Mouse (Mus musculus) intestine, postnatal 0 days (tissue): ENCODE results near the gene Clk1. TPM values are rescaled to one million over a fixed set of nuclear protein-coding genes. Genes with fewer than 3 reads are reported as not detected.

ENCODE experiments used
- ATAC-seq: fragments of 200-750 bp; cut with Nextera tagmentation; 2 replicates; pipeline ENCODE4 v1.8.0; 2017; ENCODE audit warnings: mild to moderate bottlenecking, moderate TSS enrichment, moderate library complexity
- H3K27ac ChIP-seq: fragments of 300-500 bp; sonication (generic); 2 replicates; pipeline ENCODE4 v1.5.1; 2014; ENCODE audit warnings: mild to moderate bottlenecking, low read depth, low read length, moderate library complexity
- H3K27me3 ChIP-seq: fragments of 300-500 bp; sonication (generic); replicated peaks from 2 replicates; pipeline ENCODE4 v1.6.1; 2014; ENCODE audit warnings: low read length, mixed read lengths; ENCODE audit not compliant: control insufficient read depth, insufficient read depth
- H3K36me3 ChIP-seq: fragments of 300-500 bp; sonication (generic); 2 replicates; pipeline ENCODE4 v1.6.1; 2014; ENCODE audit warnings: mild to moderate bottlenecking, moderate library complexity; ENCODE audit not compliant: control insufficient read depth, insufficient read depth
- H3K4me1 ChIP-seq: fragments of 300-500 bp; sonication (generic); replicated peaks from 2 replicates; pipeline ENCODE4 v1.6.1; 2014; ENCODE audit warnings: antibody characterized with exemption, low read length, mixed read lengths; ENCODE audit not compliant: control insufficient read depth, insufficient read depth
- H3K4me2 ChIP-seq: fragments of 300-500 bp; sonication (generic); replicated peaks from 2 replicates; pipeline ENCODE4 v1.6.1; 2014; ENCODE audit warnings: low read depth, mild to moderate bottlenecking, moderate library complexity
- H3K4me3 ChIP-seq: fragments of 300-500 bp; sonication (generic); 2 replicates; pipeline ENCODE4 v1.5.1; 2014; ENCODE audit warnings: low read depth, low read length
- H3K9ac ChIP-seq: fragments of 300-500 bp; sonication (generic); 2 replicates; pipeline ENCODE4 v1.6.1; 2014; ENCODE audit warnings: mild to moderate bottlenecking, low read depth, low read length
- H3K9me3 ChIP-seq: fragments of 300-500 bp; sonication (generic); 2 replicates; pipeline ENCODE4 v1.6.1; 2016; ENCODE audit warnings: mixed run types; ENCODE audit not compliant: control insufficient read depth
- CTCF ChIP-seq: sonication (generic); IDR thresholded peaks from 2 replicates; pipeline ENCODE4 v1.5.1; 2016; ENCODE audit warnings: low read depth, mild to moderate bottlenecking, control low read depth, antibody characterized with exemption, moderate library complexity
- WGBS: fragments of 180-500 bp; shearing (Covaris S2); extraction: QIAGEN DNeasy Blood & Tissue Kit; methylation state at CpG from one replicate; pipeline ENCODE4 v1.1.7; 2014; 5-methylcytosine and 5-hydroxymethylcytosine counted together
- polyA plus RNA-seq: library from polyadenylated mRNA; unstranded; fragments of >200 nt; fragmentation: Nextera tagmentation; extraction: Ambion mirVana; gene quantifications from 2 replicates; pipeline ENCODE4 v1.2.1, GENCODE M21; 2015

Gene Clk1
- polyA plus RNA-seq, 1 experiment from 2014 or later: 103 TPM

DNA sequence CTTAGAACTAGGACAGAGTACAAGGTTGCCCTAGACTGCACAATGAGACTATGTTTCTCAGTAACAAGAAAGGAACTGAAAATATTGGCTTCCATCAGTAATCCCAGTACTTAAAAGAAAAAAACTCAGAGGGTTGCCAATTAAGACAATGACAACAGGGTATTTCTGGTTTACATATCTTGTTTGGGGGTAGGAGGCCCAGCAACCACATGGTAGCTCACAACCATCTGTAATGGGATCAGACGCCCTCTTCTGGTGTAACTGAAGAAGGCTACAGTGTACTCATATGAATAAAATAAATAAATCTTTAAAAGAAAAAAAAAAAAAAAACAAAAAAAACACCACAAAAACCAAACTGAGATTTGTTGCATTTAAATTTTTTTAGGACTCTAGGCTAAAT lies 8.4 kb downstream of the Clk1 start:
- Histone ChIP-seq H3K4me1 (no peaks in the 10 kb centered on the region), H3K36me3 (peaks cover 87% of the 10 kb centered on the region), H3K9me3 (no peaks in the 10 kb centered on the region), H3K9ac (no peak overlapping the region), H3K4me3 (no peak overlapping the region), H3K27ac (no peak overlapping the region; the same call in 1 of the 2 replicates), H3K4me2 (no peak overlapping the region), H3K27me3 (no peaks in the 10 kb centered on the region)
- TF ChIP-seq CTCF: peak; percentile 50
- WGBS: 18% methylated on average over 1 of the region's 1 CpGs
- no peak for ATAC-seq

- ATAC-seq: no peak
- Histone ChIP-seq H3K36me3 (peaks cover 67% of the 10 kb centered on the region), H3K4me1 (no peaks in the 10 kb centered on the region), H3K27me3 (no peaks in the 10 kb centered on the region), H3K27ac (no peak overlapping the region), H3K9ac (no peak overlapping the region), H3K4me3 (no peak overlapping the region), H3K9me3 (no peaks in the 10 kb centered on the region), H3K4me2 (no peak overlapping the region)
- WGBS: 82% methylated on average over 7 of the region's 7 CpGs
- no peak for TF ChIP-seq CTCF
Measured at GRCm38 (mm10) chr1:58410776-58411175, 13.1 kb downstream of the Clk1 start.

DNA sequence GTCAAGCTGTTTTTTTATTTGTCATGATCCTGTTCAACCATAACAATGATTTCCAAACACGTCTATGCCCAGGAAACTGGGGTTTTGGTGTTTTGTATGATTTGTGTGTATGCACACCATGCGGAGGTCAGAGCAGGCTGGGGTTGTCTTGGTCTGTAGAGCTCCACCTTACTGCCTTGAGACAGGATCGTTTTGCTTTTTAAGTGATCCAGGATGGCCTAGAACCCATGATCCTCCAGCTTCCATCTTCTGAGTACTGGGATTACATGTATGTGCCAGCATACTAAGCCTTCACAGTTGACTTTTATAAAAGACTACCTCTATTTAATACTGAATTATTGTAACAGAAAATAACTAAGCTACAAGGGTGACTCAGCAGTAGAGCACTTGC lies 13.7 kb downstream of the Clk1 start:
- WGBS: 74% methylated on average over 3 of the region's 3 CpGs
- ATAC-seq: peak; percentile 31; the same call in 1 of the 2 replicates
- Histone ChIP-seq H3K27ac (no peak overlapping the region), H3K27me3 (no peaks in the 10 kb centered on the region), H3K4me3 (no peak overlapping the region), H3K4me1 (no peaks in the 10 kb centered on the region), H3K4me2 (no peak overlapping the region), H3K36me3 (peaks cover 69% of the 10 kb centered on the region), H3K9me3 (no peaks in the 10 kb centered on the region), H3K9ac (no peak overlapping the region)
- no peak for TF ChIP-seq CTCF

DNA sequence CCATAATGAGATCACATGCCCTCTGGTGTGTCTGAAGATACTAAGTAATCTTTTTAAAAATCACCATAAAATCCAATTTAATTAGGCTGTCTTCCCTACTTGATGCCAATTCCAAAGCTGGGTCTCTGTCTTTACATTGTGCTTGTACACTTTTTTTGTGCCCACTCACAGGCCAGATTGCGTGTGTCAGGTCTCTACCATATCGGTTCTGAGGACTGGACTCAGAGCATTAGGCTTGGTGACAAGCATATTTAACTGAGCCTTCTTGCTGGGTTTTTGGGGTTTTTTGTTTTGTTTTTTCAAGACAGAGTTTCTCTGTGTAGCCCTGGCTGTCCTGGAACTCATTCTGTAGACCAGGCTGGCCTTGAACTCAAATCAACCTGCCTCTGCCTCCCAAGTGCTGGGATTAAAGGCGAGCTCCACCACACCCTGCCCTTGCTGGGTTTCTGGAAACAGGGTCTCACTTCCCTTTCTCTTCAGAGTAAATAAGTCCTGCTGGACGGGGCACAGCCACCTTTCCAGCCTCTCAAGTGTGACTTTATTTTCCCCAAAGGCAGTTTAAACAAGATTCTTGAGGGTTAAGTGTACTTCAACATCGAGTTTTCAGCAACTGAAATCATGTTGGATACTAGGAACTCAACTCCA lies 14.2 kb downstream of the Clk1 start:
- WGBS: 79% methylated on average over 5 of the region's 5 CpGs

GRCm38 (mm10) chr1:58408141-58408540 lies 15.7 kb downstream of the Clk1 start:
- Histone ChIP-seq H3K27me3 (no peaks in the 10 kb centered on the region), H3K36me3 (peaks cover 65% of the 10 kb centered on the region), H3K4me1 (no peaks in the 10 kb centered on the region), H3K4me2 (no peak overlapping the region), H3K9me3 (no peaks in the 10 kb centered on the region), H3K9ac (no peak overlapping the region), H3K27ac (no peak overlapping the region; the same call in 1 of the 2 replicates), H3K4me3 (no peak overlapping the region)
- no peak for ATAC-seq
- TF ChIP-seq CTCF: no peak
- WGBS: 84% methylated on average over 6 of the region's 6 CpGs

More for the DNA sequence above, 14.2 kb downstream of the Clk1 start:
- Histone ChIP-seq H3K4me2 (no peak overlapping the region), H3K9ac (no peak overlapping the region), H3K36me3 (peaks cover 65% of the 10 kb centered on the region), H3K4me1 (no peaks in the 10 kb centered on the region), H3K27me3 (no peaks in the 10 kb centered on the region), H3K4me3 (no peak overlapping the region), H3K27ac (no peak overlapping the region), H3K9me3 (no peaks in the 10 kb centered on the region)
- no peak for TF ChIP-seq CTCF
- ATAC-seq: 0 out of 2 replicates have a peak, but pooled peaks have one; percentile 15

DNA sequence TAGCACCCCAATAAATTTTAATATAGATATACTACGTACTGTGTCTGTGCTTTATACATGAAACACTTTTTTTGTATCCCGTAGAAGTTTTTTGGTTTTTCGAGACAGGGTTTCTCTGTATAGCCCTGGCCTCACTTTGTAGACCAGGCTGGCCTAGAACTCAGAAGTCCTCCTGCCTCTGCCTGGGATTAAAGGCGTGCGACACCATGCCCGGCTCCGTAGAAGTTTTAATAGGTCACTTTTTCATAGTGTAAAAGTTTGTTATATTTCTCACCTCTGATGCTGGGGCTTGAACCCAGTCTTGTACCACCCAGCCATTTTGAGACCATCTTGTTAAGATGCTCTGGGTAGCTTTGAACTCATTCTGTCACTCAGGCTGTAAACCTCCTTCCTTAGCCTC lies 16.5 kb downstream of the Clk1 start:
- peaks cover 65% of the 10 kb centered on the region for H3K36me3 ChIP-seq
- ATAC-seq: no peak
- H3K4me1 ChIP-seq: no peaks in the 10 kb centered on the region
- no peak overlapping the region for H3K27ac ChIP-seq
- H3K9me3 ChIP-seq: no peaks in the 10 kb centered on the region
- H3K4me2 ChIP-seq: no peak overlapping the region
- H3K27me3 ChIP-seq: no peaks in the 10 kb centered on the region
- no peak overlapping the region for H3K4me3 ChIP-seq
- no peak overlapping the region for H3K9ac ChIP-seq
- WGBS: 96% methylated on average over 7 of the region's 7 CpGs
- TF ChIP-seq CTCF: no peak
